Mouse (Mus musculus) MEL (cell line): ENCODE data around the gene Dnah6. TPM values are rescaled to one million over a fixed set of nuclear protein-coding genes. Genes with fewer than 3 reads are reported as not detected.

Source experiments
- DNase-seq: peaks from one replicate; pipeline ENCODE4 v3.0.0; 2011; ENCODE audit warnings: low read depth, low spot score
- H3K27ac ChIP-seq: 2 replicates; pipeline ENCODE4 v1.5.1; 2012; ENCODE audit warnings: low read depth, mild to moderate bottlenecking, control low read depth, low read length, moderate library complexity; ENCODE audit not compliant: control insufficient read depth
- H3K27me3 ChIP-seq, 2 experiments: fragments of 150-350 bp in 1 of 2; sonication (generic) in 1 of 2; 2 replicates each; pipeline ENCODE4 v1.6.1; 2012; ENCODE audit warnings: low read length in 2 of 2, mild to moderate bottlenecking in 2 of 2, improper control_type of control experiment in 1 of 2, moderate library complexity in 1 of 2; ENCODE audit not compliant: insufficient read depth in 2 of 2, control insufficient read depth in 1 of 2
- H3K36me3 ChIP-seq, 2 experiments: 2 replicates each; pipeline ENCODE4 v1.6.1; 2012 to 2014; ENCODE audit warnings: low read length in 2 of 2, improper control_type of control experiment in 1 of 2, inconsistent platforms in 1 of 2, mild to moderate bottlenecking in 1 of 2; ENCODE audit not compliant: insufficient read depth in 2 of 2, control insufficient read depth in 1 of 2
- H3K4me1 ChIP-seq, 2 experiments: fragments of 150-350 bp in 1 of 2; sonication (generic) in 1 of 2; 2 replicates each; pipeline ENCODE4 v1.6.1; 2012; ENCODE audit warnings: low read length in 2 of 2, improper control_type of control experiment in 1 of 2, mild to moderate bottlenecking in 1 of 2; ENCODE audit not compliant: insufficient read depth in 2 of 2, control insufficient read depth in 1 of 2
- H3K4me3 ChIP-seq, 2 experiments: fragments of 150-350 bp in 1 of 2; sonication (generic) in 1 of 2; 2 replicates each; pipeline ENCODE4 v1.5.1; 2012; ENCODE audit warnings: low read depth in 2 of 2, low read length in 2 of 2, mild to moderate bottlenecking in 2 of 2, moderate library complexity in 2 of 2, control low read depth in 1 of 2, improper control_type of control experiment in 1 of 2; ENCODE audit not compliant: control insufficient read depth in 1 of 2, insufficient read depth in 1 of 2
- H3K79me2 ChIP-seq: 2 replicates; pipeline ENCODE4 v1.6.1; 2012; ENCODE audit warnings: mild to moderate bottlenecking, low read length, moderate library complexity; ENCODE audit not compliant: control insufficient read depth, poor library complexity, insufficient read depth
- H3K9ac ChIP-seq: 2 replicates; pipeline ENCODE4 v1.6.1; 2012; ENCODE audit warnings: low read depth, mild to moderate bottlenecking, control low read depth, low read length, moderate library complexity; ENCODE audit not compliant: control insufficient read depth, poor library complexity, severe bottlenecking
- H3K9me3 ChIP-seq: fragments of 150-350 bp; sonication (generic); replicated peaks from 2 replicates; pipeline ENCODE4 v1.6.1; 2012; ENCODE audit warnings: mild to moderate bottlenecking, low read length, improper control_type of control experiment, moderate library complexity; ENCODE audit not compliant: insufficient read depth
- CHD1 ChIP-seq: IDR thresholded peaks from 2 replicates; pipeline ENCODE4 v1.6.1; 2012; ENCODE audit warnings: low read depth, mild to moderate bottlenecking, inconsistent platforms, low read length, improper control_type of control experiment
- CHD2 ChIP-seq: IDR thresholded peaks from 2 replicates; pipeline ENCODE4 v1.6.1; 2011; ENCODE audit warnings: low read length, improper control_type of control experiment
- CTCF ChIP-seq, 3 experiments: IDR thresholded peaks in 2 of 3; conservative IDR thresholded peaks in 1 of 3; 2 replicates each; pipeline ENCODE4 v1.5.1; 2011 to 2012; ENCODE audit warnings: low read length in 3 of 3, low read depth in 2 of 3, mild to moderate bottlenecking in 2 of 3, improper control_type of control experiment in 1 of 3, inconsistent platforms in 1 of 3, mixed read lengths in 1 of 3, moderate library complexity in 1 of 3; ENCODE audit not compliant: control insufficient read depth in 1 of 3, insufficient read depth in 1 of 3, poor library complexity in 1 of 3, severe bottlenecking in 1 of 3
- E2F4 ChIP-seq: IDR thresholded peaks from 2 replicates; pipeline ENCODE4 v1.6.1; 2011; ENCODE audit warnings: low read depth, low read length, improper control_type of control experiment, borderline replicate concordance
- ETS1 ChIP-seq: IDR thresholded peaks from 2 replicates; pipeline ENCODE4 v1.6.1; 2012; ENCODE audit warnings: low read depth, mild to moderate bottlenecking, inconsistent platforms, low read length, improper control_type of control experiment, moderate library complexity
- HCFC1 ChIP-seq: IDR thresholded peaks from 2 replicates; pipeline ENCODE4 v1.6.1; 2012; ENCODE audit warnings: low read depth, mild to moderate bottlenecking, inconsistent platforms, low read length, improper control_type of control experiment, moderate library complexity
- MAX ChIP-seq: IDR thresholded peaks from 2 replicates; pipeline ENCODE4 v1.6.1; 2011; ENCODE audit warnings: low read length, improper control_type of control experiment
- MEF2A ChIP-seq: IDR thresholded peaks from 2 replicates; pipeline ENCODE4 v1.6.1; 2014; ENCODE audit warnings: low read depth, mild to moderate bottlenecking, inconsistent platforms, low read length, improper control_type of control experiment; ENCODE audit not compliant: poor library complexity, insufficient replicate concordance, severe bottlenecking; ENCODE audit errors: extremely low read depth
- NELFE ChIP-seq: IDR thresholded peaks from 2 replicates; pipeline ENCODE4 v1.6.1; 2011; ENCODE audit warnings: low read depth, low read length, improper control_type of control experiment
- POLR2A ChIP-seq, 2 experiments: IDR thresholded peaks; 2 replicates each; pipeline ENCODE4 v1.6.1; 2011 to 2012; ENCODE audit warnings: low read length in 2 of 2, mild to moderate bottlenecking in 2 of 2, control low read depth in 1 of 2, improper control_type of control experiment in 1 of 2, low read depth in 1 of 2, moderate library complexity in 1 of 2; ENCODE audit not compliant: control insufficient read depth in 1 of 2, insufficient read depth in 1 of 2, poor library complexity in 1 of 2
- POLR2AphosphoS5 ChIP-seq: IDR thresholded peaks from 2 replicates; pipeline ENCODE4 v1.6.1; 2012; ENCODE audit warnings: low read depth, borderline replicate concordance, mild to moderate bottlenecking, inconsistent platforms, low read length, moderate library complexity, mixed read lengths
- TAL1 ChIP-seq: IDR thresholded peaks from 2 replicates; pipeline ENCODE4 v1.6.1; 2012; ENCODE audit warnings: mild to moderate bottlenecking, inconsistent platforms, low read length, moderate library complexity, mixed read lengths
- TCF12 ChIP-seq: IDR thresholded peaks from 2 replicates; pipeline ENCODE4 v1.6.1; 2014; ENCODE audit warnings: low read depth, mild to moderate bottlenecking, inconsistent platforms, low read length, improper control_type of control experiment, moderate library complexity
- USF1 ChIP-seq: IDR thresholded peaks from 2 replicates; pipeline ENCODE4 v1.6.1; 2014; ENCODE audit warnings: low read depth, mild to moderate bottlenecking, inconsistent platforms, low read length, improper control_type of control experiment, moderate library complexity
- USF2 ChIP-seq, 2 experiments: IDR thresholded peaks; 2 replicates each; pipeline ENCODE4 v1.6.1; 2011 to 2012; ENCODE audit warnings: improper control_type of control experiment in 2 of 2, low read length in 2 of 2, borderline replicate concordance in 1 of 2, inconsistent platforms in 1 of 2, low read depth in 1 of 2, mild to moderate bottlenecking in 1 of 2; ENCODE audit not compliant: insufficient read depth in 1 of 2
- ZC3H11A ChIP-seq: IDR thresholded peaks from 2 replicates; pipeline ENCODE4 v1.6.1; 2012; ENCODE audit warnings: low read depth, mild to moderate bottlenecking, inconsistent platforms, low read length, improper control_type of control experiment
- ZKSCAN1 ChIP-seq: IDR thresholded peaks from 2 replicates; pipeline ENCODE4 v1.6.1; 2012; ENCODE audit warnings: low read depth, mild to moderate bottlenecking, inconsistent platforms, low read length, improper control_type of control experiment, moderate library complexity
- polyA plus RNA-seq, 2 experiments: library from polyadenylated mRNA; stranded (reverse) in 1 of 2; unstranded in 1 of 2; fragments of >175 nt in 1 of 2; fragments of >200 nt in 1 of 2; gene quantifications; 2 replicates each; pipeline versions ENCODE4 v1.2.1 to v1.2.4; 2012; ENCODE audit warnings: low replicate concordance in 2 of 2, low read depth in 1 of 2; ENCODE audit not compliant: insufficient read length in 2 of 2, insufficient read depth in 1 of 2, missing spikeins in 1 of 2
- total RNA-seq: library from RNA; depleted of rRNA; stranded (reverse); fragments of 300-350 nt; gene quantifications from 2 replicates; pipeline ENCODE4 v1.2.3, GENCODE M21; 2012

Gene Dnah6
- total and polyA plus RNA-seq, 3 experiments = not detected

DNA sequence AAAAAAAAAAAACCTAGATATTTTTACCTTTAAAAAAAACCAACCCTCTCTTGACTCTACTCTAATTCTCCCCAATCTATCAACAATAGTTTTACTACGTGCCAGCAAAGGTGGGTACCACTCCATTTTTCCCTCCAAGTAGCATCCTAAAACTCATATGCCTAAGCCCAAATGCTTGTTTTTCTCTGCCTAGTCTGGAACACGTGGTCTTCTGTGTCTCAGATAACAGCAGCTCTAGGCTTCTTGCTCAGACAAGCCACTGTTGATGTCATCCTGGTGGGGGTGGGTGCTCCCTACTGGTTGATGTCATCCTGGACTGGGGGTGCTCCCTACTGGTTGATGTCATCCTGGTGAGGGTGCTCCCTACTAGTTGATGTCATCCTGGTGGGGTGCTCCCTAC is 17.7 kb downstream of the Dnah6 start:
- Histone ChIP-seq H3K9me3 (no peaks in the 10 kb centered on the region), H3K9ac (no peak overlapping the region), H3K36me3 (no peaks in the 10 kb centered on the region), H3K27me3 (no peaks in the 10 kb centered on the region), H3K4me3 (no peak overlapping the region), H3K4me1 (peaks cover 0 to 4% of the 10 kb centered on the region in 2 experiments; a peak in 3 of 4 replicates), H3K27ac (no peak overlapping the region), H3K79me2 (no peaks in the 10 kb centered on the region)
- TF ChIP-seq POLR2AphosphoS5 (no peak), ETS1 (peak; percentile 70; the same call in 1 of the 2 replicates), USF2 (IDR thresholded peaks at IDR 0.05; ENCODE audit: borderline replicate concordance in 1 of 2, insufficient read depth in 1 of 2, low read depth in 1 of 2, low read length in 2 of 2) (0 out of 4 replicates have a peak, but pooled peaks of 1 of the 2 experiments have one; percentile 29), USF1 (peak; percentile 78), MAX (peak; percentile 71; the same call in 1 of the 2 replicates)
- DNase-seq = peak; percentile 15

DNA sequence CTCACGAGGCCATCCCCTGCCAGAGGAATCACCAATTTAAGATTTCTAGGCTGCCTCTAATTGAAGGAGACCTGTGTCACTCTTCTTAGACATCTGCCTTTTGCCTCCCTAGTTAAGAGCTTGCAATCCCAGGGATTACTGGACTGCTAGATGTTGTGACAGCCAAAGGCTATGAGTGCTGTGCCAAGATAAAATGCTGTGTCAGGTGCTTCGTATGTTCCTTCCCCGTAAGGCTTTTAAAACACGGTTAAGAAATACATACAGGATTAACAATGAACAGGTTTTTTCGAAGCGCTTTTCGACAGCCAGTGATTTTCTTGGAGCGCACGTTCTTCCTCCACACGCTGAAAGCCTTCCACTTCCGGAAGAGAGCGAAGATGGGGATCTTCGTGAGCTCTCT is 26.2 kb downstream of the Dnah6 start:
- no peak overlapping the region for H3K27ac ChIP-seq
- no peak overlapping the region for H3K4me3 ChIP-seq
- no peak for DNase-seq
- H3K9ac ChIP-seq = no peak overlapping the region
- no peaks in the 10 kb centered on the region for H3K9me3 ChIP-seq
- H3K27me3 ChIP-seq = no peaks in the 10 kb centered on the region; a peak in 1 of 4 replicates
- TF ChIP-seq TCF12 (no peak), HCFC1 (no peak), NELFE (no peak), POLR2A (IDR thresholded peaks at IDR 0.05; ENCODE audit: control insufficient read depth in 1 of 2, insufficient read depth in 1 of 2, low read depth in 1 of 2, low read length in 2 of 2, poor library complexity in 1 of 2) (no peak), ZC3H11A (no peak), TAL1 (no peak), CHD1 (no peak), MAX (no peak), CTCF (IDR thresholded peaks at IDR 0.05 in 2 of 3, conservative IDR thresholded peaks at IDR 0.05 in 1 of 3; ENCODE audit: control insufficient read depth in 1 of 3, insufficient read depth in 1 of 3, low read depth in 2 of 3, low read length in 3 of 3, poor library complexity in 1 of 3, severe bottlenecking in 1 of 3) (no peak), MEF2A (no peak)
- H3K79me2 ChIP-seq = no peaks in the 10 kb centered on the region
- no peaks in the 10 kb centered on the region for H3K36me3 ChIP-seq
- no peaks in the 10 kb centered on the region for H3K4me1 ChIP-seq

DNA sequence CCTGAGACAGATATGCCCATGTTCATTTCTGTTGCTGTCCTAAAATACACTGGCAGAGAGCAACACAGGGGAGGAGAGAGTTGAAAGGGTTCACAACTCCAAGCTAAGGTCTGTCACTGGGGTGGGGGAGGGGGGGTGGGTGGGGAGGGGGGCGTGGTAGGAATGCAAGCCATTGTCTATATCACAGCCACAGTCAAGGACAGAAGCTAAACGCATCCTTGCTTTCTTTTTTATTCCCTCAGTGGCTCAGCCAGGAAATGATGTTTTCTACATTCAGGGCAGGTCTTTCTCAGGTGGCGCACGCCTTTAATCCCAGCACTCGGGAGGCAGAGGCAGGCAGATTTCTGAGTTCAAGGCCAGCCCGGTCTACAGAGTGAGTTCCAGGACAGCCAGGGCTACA is 30.7 kb downstream of the Dnah6 start:
- Histone ChIP-seq H3K4me1 (no peaks in the 10 kb centered on the region), H3K36me3 (no peaks in the 10 kb centered on the region), H3K9ac (no peak overlapping the region), H3K27me3 (no peaks in the 10 kb centered on the region; a peak in 1 of 4 replicates)
- TF ChIP-seq ZKSCAN1 = no peak
- no peak for TF ChIP-seq ZC3H11A
- no peak for TF ChIP-seq TCF12
- TF ChIP-seq E2F4 = no peak
- no peak for TF ChIP-seq HCFC1
- TF ChIP-seq USF2 (IDR thresholded peaks at IDR 0.05; ENCODE audit: borderline replicate concordance in 1 of 2, insufficient read depth in 1 of 2, low read depth in 1 of 2, low read length in 2 of 2) = no peak
- TF ChIP-seq CHD2 = no peak
- TF ChIP-seq, all 39 proteins: peak for 0
- DNase-seq = no peak
- Histone ChIP-seq H3K79me2 (no peaks in the 10 kb centered on the region), H3K4me3 (no peak overlapping the region), H3K27ac (no peak overlapping the region), H3K9me3 (no peaks in the 10 kb centered on the region)
